Mouse (Mus musculus) inflammation-experienced regulatory T-cells (primary cell): Measurements from ENCODE around the gene Washc2. TPM values are rescaled to one million over a fixed set of nuclear protein-coding genes. Genes with fewer than 3 reads are reported as not detected.

Experiments
- polyA plus RNA-seq, 2 experiments: library from polyadenylated mRNA; unstranded; fragments of 100-300 nt; shearing (Covaris generic); gene quantifications; one replicate each; pipeline ENCODE4 v1.2.1; 2017

Gene Washc2
- 10 to 100 TPM; 67.0 to 73.9 TPM for polyA plus RNA-seq

DNA sequence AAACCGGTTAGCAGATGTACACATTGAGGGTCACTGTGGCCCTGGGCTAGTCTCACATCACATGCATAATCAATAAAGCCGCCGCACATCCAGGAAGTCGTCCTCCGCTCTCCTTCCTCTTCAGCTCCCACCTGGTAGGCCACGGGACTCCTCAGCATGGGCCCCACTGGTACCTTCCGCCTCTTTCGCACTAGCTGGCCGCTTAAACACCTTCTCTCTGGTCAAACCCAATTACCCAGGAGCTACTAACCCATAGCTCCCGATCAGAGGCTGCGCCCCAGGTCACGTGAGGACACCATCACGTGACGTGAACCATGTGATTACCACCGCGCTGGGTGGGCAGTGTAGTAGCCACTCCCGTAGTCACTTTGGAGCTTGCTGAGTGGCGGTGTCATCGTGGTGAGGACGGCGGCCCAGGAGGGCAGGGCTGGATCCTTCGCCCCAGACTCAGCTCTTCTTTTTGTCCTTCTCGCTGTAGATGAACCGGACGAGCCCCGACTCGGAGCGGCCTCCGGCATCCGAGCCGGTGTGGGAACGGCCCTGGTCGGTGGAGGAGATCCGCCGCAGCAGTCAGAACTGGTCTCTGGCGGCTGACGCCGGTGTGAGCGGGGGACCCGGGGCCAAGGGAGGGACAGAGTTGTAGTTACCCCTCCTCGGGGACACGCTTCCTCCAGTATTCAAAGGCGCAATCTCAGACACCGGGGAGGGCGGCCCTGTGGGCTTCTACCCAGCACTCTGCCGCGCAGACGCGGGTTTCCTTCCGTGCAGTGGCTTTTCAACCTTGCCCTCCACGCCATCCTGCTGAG is at the start of gene Washc2:
Gene Washc2 (plus strand): TSS at position 310 of the 806 bp plus-strand sequence.

DNA sequence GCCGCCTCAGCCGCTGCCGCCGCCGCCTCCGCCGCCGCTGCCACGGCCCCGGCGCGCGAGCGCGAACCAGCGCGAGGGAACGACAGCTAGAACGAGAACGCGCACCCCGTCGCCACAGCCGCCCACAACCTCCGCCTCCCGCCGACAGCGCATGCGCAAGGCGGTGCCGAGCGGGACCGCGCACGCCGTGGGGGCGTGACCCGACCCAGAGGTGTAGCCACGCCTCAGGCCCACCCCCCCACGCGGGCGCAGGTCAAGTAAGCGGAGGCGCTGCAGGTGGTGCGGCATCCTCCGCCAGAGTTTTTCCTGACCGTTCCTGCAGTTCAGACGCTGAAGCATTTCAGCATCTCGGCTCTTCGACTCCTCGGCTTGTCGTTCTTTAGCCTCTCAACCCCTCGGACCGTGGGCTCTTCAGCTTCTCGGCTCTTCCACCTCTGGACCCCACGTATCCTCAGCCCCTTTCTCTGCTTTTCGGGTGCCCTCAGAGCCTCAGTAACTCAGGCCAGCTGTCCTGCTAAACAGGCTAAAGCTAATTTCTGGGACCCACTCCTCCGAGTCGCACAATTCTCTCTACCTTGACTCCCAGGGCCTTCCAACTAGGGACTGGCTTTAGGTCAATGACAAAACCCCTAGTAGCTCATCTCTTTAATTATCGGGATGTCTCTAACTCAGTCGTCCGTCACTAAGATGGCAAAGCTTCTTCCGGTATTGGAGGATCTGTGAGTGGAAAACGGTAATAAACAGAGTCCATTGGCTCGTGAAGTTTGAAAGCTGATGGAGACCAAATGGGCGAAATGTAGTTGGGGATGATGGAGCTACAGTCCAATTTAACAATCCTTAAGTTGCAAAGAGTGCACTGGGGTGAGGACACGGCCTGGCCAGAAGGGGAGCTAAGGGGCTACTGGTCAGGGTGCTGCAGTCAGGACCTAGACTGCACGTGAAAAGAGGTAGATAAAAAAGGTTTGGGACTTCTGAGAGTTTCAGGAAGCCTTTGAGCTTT is 14.1 kb upstream of the Washc2 start, which contains the start of gene Tmcc1:
Gene Tmcc1 (minus strand): TSS at position 93 of the 1,000 bp plus-strand sequence.

DNA sequence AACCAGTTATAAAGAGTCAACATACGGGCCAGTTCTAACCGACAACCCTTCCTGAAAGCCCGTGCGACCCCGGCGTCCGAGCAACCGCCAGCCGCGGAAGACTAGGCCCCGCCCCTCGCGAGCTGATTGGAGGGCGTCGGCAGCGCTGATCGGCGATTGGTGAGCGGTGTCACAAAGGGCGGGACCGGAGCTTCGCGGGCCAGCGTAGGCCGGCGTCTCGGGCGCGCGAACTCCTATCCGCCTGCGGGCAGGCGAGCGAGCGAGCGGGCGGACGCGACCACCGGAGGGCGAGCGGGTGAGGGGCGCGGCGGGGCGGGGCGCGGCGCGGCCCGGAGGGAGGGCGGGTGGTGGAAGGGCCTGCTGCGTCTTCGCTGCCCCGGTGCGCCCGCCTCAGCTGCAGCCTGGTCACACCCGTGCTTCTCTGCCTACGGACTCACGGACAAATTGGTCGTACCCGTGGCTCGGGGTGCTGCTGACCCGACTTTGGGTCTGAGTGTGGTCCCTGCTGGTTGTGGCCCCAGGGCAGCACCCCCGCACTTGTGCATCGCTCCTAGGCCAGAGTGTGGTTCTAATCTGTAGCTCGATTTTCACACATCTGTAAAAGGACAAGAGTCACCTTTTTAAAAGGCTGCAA is 56.3 kb downstream of the Washc2 start, which contains the start of gene Zfand4:
Gene Zfand4 (plus strand): TSS at position 205 of the 634 bp plus-strand sequence.

Other genes starting within 250 kb of the Washc2 start
- 1 to 10 TPM in 1 of 2 experiments, under 1 TPM in 1; 0.94 to 4.7 TPM for gene Plxnd1, start 213.0 kb upstream of the Washc2 start, polyA plus RNA-seq
- 10 to 100 TPM; 15.8 to 17.5 TPM for gene Tmcc1, start 14.6 kb upstream of the Washc2 start, polyA plus RNA-seq
- 1 to 10 TPM in 1 of 2 experiments, under 1 TPM in 1; 0.32 to 1.5 TPM for gene Zfand4, start 56.2 kb downstream of the Washc2 start, polyA plus RNA-seq
- 1 to 10 TPM in 1 of 2 experiments, under 1 TPM in 1; 0.52 to 3.1 TPM for gene March8, start 130.0 kb downstream of the Washc2 start, polyA plus RNA-seq